Mouse (Mus musculus): Measurements from ENCODE around the gene Zfp831. TPM values are rescaled to one million over a fixed set of nuclear protein-coding genes. Genes with fewer than 3 reads are reported as not detected.

Zfp831 gene
- polyA plus RNA-seq, 1 experiment, result 0.08 TPM

- Histone ChIP-seq H3K9me3 (no peaks in the 10 kb centered on the region), H3K4me3 (replicated peaks) (no peak overlapping the region), H3K27me3 (replicated peaks) (peaks cover 14% of the 10 kb centered on the region), H3K4me1 (peaks cover 18% of the 10 kb centered on the region), H3K36me3 (replicated peaks; ENCODE audit: low read length) (no peaks in the 10 kb centered on the region)
- TF ChIP-seq GATA1 (IDR thresholded peaks at IDR 0.05; ENCODE audit: borderline replicate concordance, low read length) (no peak), FLI1 (IDR thresholded peaks at IDR 0.05; ENCODE audit: low read length) (no peak)
Observed at GRCm38 (mm10) chr2:174668806-174669205, 25.5 kb downstream of the Zfp831 start.

DNA sequence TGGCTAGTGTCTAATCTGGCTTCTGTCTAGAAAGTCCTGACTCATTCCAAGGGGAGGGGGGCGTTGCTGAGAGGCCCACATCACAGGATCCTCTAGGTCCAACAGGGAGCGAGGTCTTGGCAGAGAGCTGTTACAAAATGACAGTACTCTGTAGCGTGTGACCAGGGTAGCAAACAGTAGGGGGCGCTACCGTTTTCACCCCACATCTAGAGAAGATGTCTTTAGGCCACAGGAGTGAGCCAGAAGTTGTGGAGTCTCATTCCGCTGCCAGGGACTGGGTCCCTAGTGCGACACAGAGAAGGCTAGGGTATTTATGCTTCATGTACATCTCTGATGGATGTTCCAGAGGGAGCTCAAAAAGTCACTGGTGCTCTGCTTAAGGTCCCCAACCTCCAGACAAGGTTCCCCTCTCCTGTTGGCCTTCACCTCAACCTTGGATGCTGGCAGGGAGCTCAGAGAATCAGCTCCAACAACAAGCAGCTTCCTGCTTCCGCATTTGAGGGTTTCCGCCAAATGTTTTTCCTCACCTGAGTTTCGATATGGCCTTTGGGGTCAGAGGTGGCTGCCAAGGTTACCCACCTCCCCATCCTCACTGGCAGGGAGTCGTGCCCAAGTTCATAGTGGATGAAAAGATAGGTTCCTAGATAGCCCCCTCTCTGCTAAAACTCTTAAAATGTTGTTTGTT is 29.3 kb downstream of the Zfp831 start:
- H3K4me3 ChIP-seq (replicated peaks), result peak overlapping the region; percentile 93
- peaks cover 17% of the 10 kb centered on the region for H3K27me3 ChIP-seq (replicated peaks)
- peaks cover 34% of the 10 kb centered on the region for H3K4me1 ChIP-seq
- TF ChIP-seq FLI1 (IDR thresholded peaks at IDR 0.05; ENCODE audit: low read length) (no peak), GATA1 (IDR thresholded peaks at IDR 0.05; ENCODE audit: borderline replicate concordance, low read length) (no peak)
- H3K9me3 ChIP-seq, result no peaks in the 10 kb centered on the region
- no peaks in the 10 kb centered on the region for H3K36me3 ChIP-seq (replicated peaks; ENCODE audit: low read length)

GRCm38 (mm10) chr2:174673592-174674286 is 30.4 kb downstream of the Zfp831 start:
- Histone ChIP-seq H3K36me3 (replicated peaks; ENCODE audit: low read length) (no peaks in the 10 kb centered on the region), H3K27me3 (replicated peaks) (peaks cover 14% of the 10 kb centered on the region), H3K4me3 (replicated peaks) (peak overlapping the region; percentile 93), H3K4me1 (peaks cover 34% of the 10 kb centered on the region), H3K9me3 (peaks cover 3% of the 10 kb centered on the region; the same call in 1 of the 2 replicates)
- no peak for TF ChIP-seq GATA1 (IDR thresholded peaks at IDR 0.05; ENCODE audit: borderline replicate concordance, low read length)
- TF ChIP-seq FLI1 (IDR thresholded peaks at IDR 0.05; ENCODE audit: low read length), result no peak

DNA sequence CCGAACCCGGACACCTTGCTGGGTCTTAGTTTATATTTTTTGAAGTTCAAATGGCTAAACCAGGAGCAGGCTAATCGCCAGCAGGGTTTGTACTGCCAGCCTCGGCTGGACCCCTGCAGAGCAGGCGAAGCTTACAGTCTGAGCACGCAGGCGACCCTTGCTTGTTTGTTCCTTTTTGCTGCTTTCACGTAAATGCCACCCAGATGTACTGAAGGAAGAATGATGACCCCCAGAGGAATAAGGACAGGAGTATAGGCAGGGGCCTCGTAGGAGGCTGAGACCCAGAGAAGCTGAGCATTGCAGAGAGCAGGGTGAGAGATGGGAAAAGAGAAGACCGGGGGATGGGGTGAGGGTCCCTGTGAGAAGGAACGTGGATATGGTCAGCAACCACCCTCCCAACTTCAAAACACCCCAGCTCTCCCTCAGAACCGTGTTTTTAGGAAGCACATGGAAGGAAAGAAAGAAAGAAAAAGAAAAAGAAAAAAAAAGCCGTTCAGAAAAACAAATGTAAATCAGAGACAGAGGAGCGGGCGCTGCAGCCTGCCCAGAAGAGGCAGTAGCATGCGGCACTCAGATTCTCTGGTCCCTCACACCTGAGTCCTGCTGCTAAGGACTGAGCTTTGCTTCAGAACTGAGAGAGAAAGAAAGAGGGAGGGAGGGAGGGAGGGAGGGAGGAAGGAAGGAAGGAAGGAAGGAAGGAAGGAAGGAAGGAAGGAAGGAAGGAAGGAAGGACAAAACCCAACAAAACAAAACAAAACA is 31.1 kb downstream of the Zfp831 start:
- Histone ChIP-seq H3K36me3 (replicated peaks; ENCODE audit: low read length) (no peaks in the 10 kb centered on the region), H3K27me3 (replicated peaks) (peaks cover 14% of the 10 kb centered on the region), H3K4me3 (replicated peaks) (peak overlapping the region; percentile 93), H3K4me1 (peaks cover 34% of the 10 kb centered on the region), H3K9me3 (peaks cover 3% of the 10 kb centered on the region; the same call in 1 of the 2 replicates)
- TF ChIP-seq FLI1 (IDR thresholded peaks at IDR 0.05; ENCODE audit: low read length), result no peak

GRCm38 (mm10) chr2:174675642-174676041 is 32.3 kb downstream of the Zfp831 start:
- Histone ChIP-seq H3K27me3 (replicated peaks) (peaks cover 11% of the 10 kb centered on the region), H3K4me3 (replicated peaks) (no peak overlapping the region), H3K4me1 (peaks cover 34% of the 10 kb centered on the region), H3K9me3 (peaks cover 9% of the 10 kb centered on the region; the same call in 1 of the 2 replicates), H3K36me3 (replicated peaks; ENCODE audit: low read length) (no peaks in the 10 kb centered on the region)
- no peak for TF ChIP-seq FLI1 (IDR thresholded peaks at IDR 0.05; ENCODE audit: low read length)
- no peak for TF ChIP-seq GATA1 (IDR thresholded peaks at IDR 0.05; ENCODE audit: borderline replicate concordance, low read length)

DNA sequence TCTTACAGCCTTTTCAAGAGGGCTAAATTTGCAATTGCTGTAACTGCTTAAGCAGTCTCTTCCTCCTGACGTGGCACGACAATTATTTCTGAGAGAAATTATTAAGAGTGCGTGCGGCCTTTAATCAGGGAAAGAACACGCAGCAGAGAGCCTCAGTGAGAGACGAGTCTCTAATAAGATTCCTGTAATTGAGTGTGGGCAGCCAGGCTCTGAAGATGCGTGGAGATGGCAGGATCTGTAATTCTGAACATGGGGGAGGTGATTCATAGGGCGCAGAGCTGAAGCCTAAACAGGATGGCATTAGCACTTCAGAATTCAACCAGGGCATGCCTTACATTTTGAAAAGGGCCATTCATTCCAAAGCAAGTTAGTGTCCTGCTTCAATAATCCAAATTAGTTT is 58.0 kb downstream of the Zfp831 start:
- TF ChIP-seq GATA1 (IDR thresholded peaks at IDR 0.05; ENCODE audit: borderline replicate concordance, low read length) (no peak), FLI1 (IDR thresholded peaks at IDR 0.05; ENCODE audit: low read length) (no peak)
- no peak overlapping the region for H3K4me3 ChIP-seq (replicated peaks)
- no peaks in the 10 kb centered on the region for H3K36me3 ChIP-seq (replicated peaks; ENCODE audit: low read length)
- no peaks in the 10 kb centered on the region for H3K9me3 ChIP-seq
- H3K4me1 ChIP-seq, result no peaks in the 10 kb centered on the region
- no peaks in the 10 kb centered on the region for H3K27me3 ChIP-seq (replicated peaks)

- TF ChIP-seq FLI1 (IDR thresholded peaks at IDR 0.05; ENCODE audit: low read length) (no peak), GATA1 (IDR thresholded peaks at IDR 0.05; ENCODE audit: borderline replicate concordance, low read length) (no peak)
- no peak overlapping the region for H3K4me3 ChIP-seq (replicated peaks)
- no peaks in the 10 kb centered on the region for H3K27me3 ChIP-seq (replicated peaks)
- H3K36me3 ChIP-seq (replicated peaks; ENCODE audit: low read length), result no peaks in the 10 kb centered on the region
- H3K4me1 ChIP-seq, result no peaks in the 10 kb centered on the region
- no peaks in the 10 kb centered on the region for H3K9me3 ChIP-seq
Observed at GRCm38 (mm10) chr2:174707101-174707500, 63.8 kb downstream of the Zfp831 start.

- H3K36me3 ChIP-seq (replicated peaks; ENCODE audit: low read length), result no peaks in the 10 kb centered on the region
- H3K4me1 ChIP-seq, result no peaks in the 10 kb centered on the region
- no peak overlapping the region for H3K4me3 ChIP-seq (replicated peaks)
- TF ChIP-seq GATA1 (IDR thresholded peaks at IDR 0.05; ENCODE audit: borderline replicate concordance, low read length) (no peak), FLI1 (IDR thresholded peaks at IDR 0.05; ENCODE audit: low read length) (no peak)
- no peaks in the 10 kb centered on the region for H3K27me3 ChIP-seq (replicated peaks)
- H3K9me3 ChIP-seq, result no peaks in the 10 kb centered on the region
Observed at GRCm38 (mm10) chr2:174708587-174708986, 65.3 kb downstream of the Zfp831 start.

GRCm38 (mm10) chr2:174710185-174710584 is 66.9 kb downstream of the Zfp831 start:
- H3K27me3 ChIP-seq (replicated peaks), result peaks cover 3% of the 10 kb centered on the region
- H3K4me3 ChIP-seq (replicated peaks), result no peak overlapping the region
- H3K4me1 ChIP-seq, result no peaks in the 10 kb centered on the region
- no peaks in the 10 kb centered on the region for H3K9me3 ChIP-seq
- no peaks in the 10 kb centered on the region for H3K36me3 ChIP-seq (replicated peaks; ENCODE audit: low read length)
- TF ChIP-seq FLI1 (IDR thresholded peaks at IDR 0.05; ENCODE audit: low read length) (no peak), GATA1 (IDR thresholded peaks at IDR 0.05; ENCODE audit: borderline replicate concordance, low read length) (no peak)

GRCm38 (mm10) chr2:174712043-174712442 is 68.7 kb downstream of the Zfp831 start:
- peaks cover 3% of the 10 kb centered on the region for H3K27me3 ChIP-seq (replicated peaks)
- H3K4me1 ChIP-seq, result no peaks in the 10 kb centered on the region; the same call in 1 of the 2 replicates
- TF ChIP-seq GATA1 (IDR thresholded peaks at IDR 0.05; ENCODE audit: borderline replicate concordance, low read length), result no peak
- no peak for TF ChIP-seq FLI1 (IDR thresholded peaks at IDR 0.05; ENCODE audit: low read length)
- no peaks in the 10 kb centered on the region for H3K9me3 ChIP-seq
- H3K4me3 ChIP-seq (replicated peaks), result no peak overlapping the region
- H3K36me3 ChIP-seq (replicated peaks; ENCODE audit: low read length), result no peaks in the 10 kb centered on the region
